Mouse (Mus musculus) kidney, adult 9 months (tissue): ENCODE data around the gene Sema5a.
A peak's percentile ranks its signal among the peaks of the same experiment; 100 is the strongest.

Source experiments
- DNase-seq: peaks from one replicate; pipeline ENCODE4 v3.0.0; 2022

Gene Sema5a

DNA sequence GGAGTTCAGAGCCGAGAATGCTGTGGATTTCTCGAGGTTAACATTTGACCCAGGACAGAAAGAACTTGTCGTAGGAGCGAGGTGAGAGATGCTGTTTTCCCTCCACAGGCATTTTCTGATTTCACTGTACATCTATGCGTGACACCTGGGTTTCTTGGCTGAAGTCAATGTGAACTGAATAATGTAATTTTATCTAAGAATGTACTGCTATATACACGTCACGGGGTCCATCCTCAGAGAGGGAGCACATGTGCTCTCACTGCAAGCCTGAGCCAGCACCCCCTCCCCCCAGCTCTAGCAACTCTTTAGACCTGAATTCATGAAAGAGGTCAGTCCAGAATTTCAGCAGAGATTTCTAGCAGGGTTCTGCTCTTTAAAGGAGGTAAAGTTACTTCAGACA, 215.6 kb downstream of the Sema5a start:
- no peak for DNase-seq

GRCm38 (mm10) chr15:32471480-32472050, 227.0 kb downstream of the Sema5a start:
- DNase-seq = no peak

DNA sequence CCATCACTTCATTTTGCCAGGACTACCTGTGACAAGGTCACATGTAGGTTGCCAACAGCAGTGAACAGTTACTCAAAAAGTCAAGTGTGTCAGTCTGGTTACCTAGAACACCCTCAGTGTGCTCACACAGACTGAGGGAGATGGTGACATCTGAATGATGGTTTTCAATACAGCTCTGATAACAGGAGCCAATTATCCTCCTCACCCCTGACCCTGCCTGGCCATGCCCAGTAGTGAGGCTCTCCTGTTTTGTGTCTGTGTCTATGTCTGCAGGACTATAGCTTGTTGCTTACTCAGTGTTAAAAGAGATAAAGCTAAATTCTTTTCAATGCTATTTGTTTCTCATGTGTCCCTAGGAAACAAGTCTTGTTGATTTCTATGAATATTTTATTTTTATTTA, 236.1 kb downstream of the Sema5a start:
- DNase-seq = no peak

DNA sequence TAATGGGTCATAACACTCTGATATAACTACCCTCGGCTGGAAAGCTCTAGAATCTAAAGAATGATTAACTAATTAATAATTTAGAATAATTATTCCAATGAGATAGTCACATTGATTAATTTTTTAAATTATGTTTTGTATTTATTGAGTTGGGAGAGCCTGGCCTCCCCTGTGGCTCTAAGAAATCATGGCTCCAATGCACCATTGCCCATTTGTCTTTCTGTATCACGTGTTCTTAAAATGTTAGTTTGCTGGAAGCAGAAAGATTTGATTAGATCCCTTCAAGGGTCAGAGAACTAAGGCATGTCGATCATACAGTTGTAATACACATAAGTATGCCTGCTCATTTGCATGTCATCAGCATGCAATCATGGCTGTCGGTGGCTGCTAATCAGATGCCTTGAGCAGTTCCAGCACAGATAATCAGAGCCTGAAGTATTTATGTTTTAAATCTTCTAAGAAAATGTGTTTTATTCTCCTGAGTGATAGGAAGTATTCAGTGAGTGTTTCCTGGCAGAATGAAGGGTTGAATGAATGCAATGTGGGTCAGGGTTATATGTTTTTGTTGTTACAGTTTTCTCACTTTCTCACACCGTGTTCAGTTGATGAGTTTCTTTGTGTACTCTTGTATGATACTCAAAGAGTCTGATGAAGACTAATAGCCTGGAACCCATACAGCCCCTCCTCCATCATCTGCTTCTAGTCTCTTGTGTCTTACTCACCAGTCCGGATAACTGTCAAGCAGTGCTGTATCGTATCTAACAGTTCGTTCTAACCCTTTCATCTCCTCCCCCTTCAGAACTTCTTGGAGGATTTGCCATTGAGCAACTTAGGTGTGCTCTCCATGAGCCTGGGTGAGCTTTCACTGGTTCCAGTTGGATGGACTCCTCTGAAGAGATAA, 240.7 kb downstream of the Sema5a start:
- DNase-seq = no peak

- no peak for DNase-seq
Observed at GRCm38 (mm10) chr15:32487968-32488367, 243.4 kb downstream of the Sema5a start.

GRCm38 (mm10) chr15:32494219-32494618, 249.6 kb downstream of the Sema5a start:
- no peak for DNase-seq

DNA sequence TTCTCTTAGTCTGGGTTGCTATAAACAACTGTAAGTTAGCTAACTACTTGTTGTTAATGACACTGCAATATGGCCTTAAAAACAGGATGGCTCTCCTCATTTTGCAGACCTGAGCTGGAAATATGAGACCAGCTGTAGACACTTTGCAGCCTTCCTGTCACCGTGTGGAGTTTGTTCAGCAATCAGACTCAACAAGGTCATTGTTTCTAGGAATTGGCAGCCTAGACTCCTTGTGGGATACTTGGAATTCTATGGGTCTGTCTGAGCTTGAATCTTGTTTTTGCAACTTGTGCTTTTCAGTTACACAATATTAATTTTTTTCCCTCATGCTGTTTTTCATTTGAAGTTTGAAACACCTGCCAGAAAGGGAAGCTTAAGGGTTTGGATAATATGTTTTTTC, 250.3 kb downstream of the Sema5a start:
- no peak for DNase-seq

- no peak for DNase-seq
Observed at GRCm38 (mm10) chr15:32496880-32497279, 252.3 kb downstream of the Sema5a start.

GRCm38 (mm10) chr15:32505941-32506340, 261.3 kb downstream of the Sema5a start:
- no peak for DNase-seq

- no peak for DNase-seq
Observed at GRCm38 (mm10) chr15:32508282-32508681, 263.7 kb downstream of the Sema5a start.

- no peak for DNase-seq
Observed at GRCm38 (mm10) chr15:32514877-32515276, 270.3 kb downstream of the Sema5a start.

DNA sequence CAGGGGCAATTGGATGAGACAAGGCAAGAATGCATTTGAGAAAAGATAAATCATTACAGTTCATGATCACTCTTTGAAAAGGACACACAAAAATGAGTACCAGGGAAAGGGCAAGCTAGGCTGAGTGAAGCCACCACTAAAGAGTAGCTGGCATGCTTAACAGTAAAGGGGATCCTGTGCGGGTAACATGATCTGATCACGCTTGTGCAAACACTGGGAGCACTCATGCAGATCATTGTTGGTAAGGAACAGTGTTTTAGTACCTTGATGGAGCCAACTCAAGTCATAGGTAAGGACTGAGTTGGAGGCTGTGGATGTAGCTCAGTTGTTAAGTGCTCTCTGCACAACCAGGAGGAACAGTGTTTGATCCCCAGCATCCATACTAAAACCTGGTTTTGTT, 273.3 kb downstream of the Sema5a start:
- no peak for DNase-seq

DNA sequence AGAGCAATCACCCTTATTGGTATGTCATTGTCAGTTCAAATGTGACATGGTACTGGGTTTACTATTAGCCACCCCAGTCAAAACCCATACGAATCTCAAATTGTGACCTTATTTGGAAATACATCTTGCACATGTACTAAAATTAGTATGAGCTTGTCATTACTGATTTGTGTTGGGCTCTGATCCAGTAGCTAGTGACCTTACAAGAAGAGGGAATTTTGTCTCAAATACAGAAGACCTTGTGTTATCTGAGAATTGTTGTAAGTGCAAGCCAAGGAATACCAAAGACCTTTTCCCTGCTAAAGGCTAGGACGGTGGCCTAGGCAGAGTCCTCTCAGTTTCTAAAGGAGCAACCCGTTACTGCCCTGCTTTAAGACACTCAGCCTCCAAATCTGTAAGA, 287.9 kb downstream of the Sema5a start:
- no peak for DNase-seq

DNA sequence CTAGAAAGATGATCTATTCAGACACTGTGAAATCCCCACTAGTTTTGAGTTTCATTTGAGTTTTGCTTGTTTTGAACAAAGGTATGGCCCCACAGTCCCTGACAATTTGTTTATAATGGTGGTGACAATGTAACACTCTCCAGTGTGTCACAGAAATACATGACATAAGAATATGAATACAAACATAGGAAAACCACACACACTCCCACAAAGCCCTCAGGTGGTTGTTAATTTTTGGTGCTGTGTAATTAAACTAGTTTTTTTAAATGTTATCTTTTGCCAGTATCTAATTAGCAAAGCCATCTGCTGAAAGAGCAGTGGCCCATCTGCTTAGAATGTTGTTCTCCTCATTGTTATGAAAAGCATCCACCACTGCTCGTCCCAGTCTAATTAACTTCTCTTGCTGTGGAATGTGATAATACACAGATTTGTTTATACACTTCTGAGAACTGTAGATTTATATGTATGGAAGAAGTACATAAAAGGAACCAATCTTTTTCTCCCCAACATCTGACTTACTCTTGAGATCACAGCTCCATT, 289.0 kb downstream of the Sema5a start:
- no peak for DNase-seq

DNA sequence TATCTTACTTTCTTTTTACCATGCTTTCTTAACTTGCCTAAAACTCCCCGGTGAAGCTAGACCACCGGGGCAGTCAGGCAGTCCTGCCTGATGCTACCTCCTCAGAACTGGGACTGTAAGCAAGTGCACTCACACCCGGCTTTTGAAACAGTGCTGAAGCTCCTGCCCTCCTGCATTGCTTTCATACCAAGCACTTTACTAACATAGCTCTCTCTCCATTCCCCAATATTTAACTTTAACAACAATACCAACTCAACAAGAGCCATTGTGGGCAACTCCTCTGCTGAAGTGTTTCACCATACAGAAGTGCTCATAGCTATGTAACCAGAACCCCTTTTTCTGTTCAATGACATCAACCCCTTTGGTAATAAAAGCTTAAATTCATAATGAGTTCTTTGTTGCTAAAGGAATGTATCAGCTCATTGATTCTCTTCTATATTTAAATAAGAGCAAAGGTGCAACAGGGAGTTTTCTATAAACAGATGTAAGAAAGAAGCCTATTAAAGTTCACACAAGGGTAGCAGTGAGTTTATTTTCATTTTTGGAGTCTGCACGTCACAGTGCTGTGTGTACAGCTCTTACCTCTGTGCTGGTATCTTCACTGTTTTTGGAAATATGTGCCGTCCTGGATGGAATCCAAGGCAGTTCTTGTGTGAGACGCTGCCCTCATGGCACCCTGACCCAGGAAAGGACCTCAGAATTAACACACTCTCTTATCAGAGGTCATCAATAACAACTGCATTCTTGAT, 292.3 kb downstream of the Sema5a start:
- no peak for DNase-seq

GRCm38 (mm10) chr15:32537504-32537792, 292.8 kb downstream of the Sema5a start:
- DNase-seq = no peak

DNA sequence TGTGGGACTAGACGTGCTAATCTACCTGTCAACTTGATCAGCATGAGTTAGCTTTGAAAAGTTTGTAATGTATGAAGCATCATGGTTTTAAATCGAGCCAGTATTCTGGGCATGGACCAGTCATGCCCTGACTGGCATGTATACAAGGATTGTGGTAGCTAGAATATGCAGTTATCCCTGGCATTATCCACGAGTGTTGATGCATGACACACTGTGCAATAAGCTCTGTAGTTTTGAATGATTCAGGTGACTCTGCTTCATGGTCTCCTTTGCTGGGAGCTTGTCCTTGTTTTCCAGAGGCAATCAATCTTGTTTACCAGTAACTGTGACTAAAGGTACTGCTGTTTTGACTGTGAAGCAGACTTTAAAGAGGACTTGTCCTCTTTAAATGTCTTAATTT, 293.5 kb downstream of the Sema5a start:
- no peak for DNase-seq

- no peak for DNase-seq
Observed at GRCm38 (mm10) chr15:32542746-32543145, 298.1 kb downstream of the Sema5a start.

- no peak for DNase-seq
Observed at GRCm38 (mm10) chr15:32543181-32543580, 298.6 kb downstream of the Sema5a start.

- DNase-seq = no peak
Observed at GRCm38 (mm10) chr15:32545455-32545854, 300.8 kb downstream of the Sema5a start.

DNA sequence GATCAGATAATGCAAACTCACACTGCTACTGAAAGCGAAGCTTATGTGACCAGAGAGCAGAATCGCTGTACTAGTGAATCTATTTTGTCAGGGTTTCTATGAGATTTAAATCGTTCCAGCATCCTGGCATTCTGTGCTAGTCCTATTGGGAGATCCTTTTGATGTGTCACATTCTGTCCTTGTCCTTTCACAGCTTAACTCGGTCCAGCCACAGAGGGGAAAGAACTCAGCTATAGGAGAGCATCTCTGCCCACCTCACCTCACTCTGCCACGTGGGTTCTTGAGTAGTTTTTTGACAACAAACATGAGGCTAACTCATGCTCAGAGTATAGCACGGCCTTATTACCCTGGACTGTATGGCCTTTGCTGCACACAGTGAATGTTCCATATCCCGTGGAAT, 302.1 kb downstream of the Sema5a start:
- no peak for DNase-seq

DNA sequence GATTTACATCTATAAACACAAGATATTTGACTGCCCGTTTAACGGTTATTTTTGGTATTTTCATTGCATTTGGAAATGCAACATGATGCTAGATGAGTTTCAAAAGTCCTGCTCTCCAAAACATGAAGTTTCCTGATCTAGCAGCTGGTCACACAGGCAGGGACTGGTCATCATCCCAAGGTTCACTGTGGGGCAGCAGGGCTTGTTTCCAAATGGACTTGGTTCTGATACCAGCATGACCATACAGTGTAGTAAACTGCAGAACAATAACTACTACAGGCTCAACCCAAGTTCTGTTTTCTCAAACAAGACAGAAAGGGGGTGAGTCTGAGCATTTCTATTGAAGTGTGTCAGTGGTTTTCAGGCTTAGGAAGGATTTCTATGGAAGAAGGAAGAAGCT, 314.3 kb downstream of the Sema5a start:
- DNase-seq = peak; percentile 28

GRCm38 (mm10) chr15:32562600-32562999, 318.0 kb downstream of the Sema5a start:
- DNase-seq = peak; percentile 13
